Mouse (Mus musculus) MEL-GATA-1-ER (cell line): ENCODE measurements at regions not wholly inside any gene's neighbourhood (a gene's known extent, or its start where the extent isn't known, plus 50 kb on each side); places are given as distances from the start of the nearest gene placed in this dataset.

ENCODE experiments used
- DNase-seq: peaks from one replicate; pipeline ENCODE4 v3.0.0-alpha.2; 2012; ENCODE audit warnings: low read depth; ENCODE audit errors: extremely low read depth

DNA sequence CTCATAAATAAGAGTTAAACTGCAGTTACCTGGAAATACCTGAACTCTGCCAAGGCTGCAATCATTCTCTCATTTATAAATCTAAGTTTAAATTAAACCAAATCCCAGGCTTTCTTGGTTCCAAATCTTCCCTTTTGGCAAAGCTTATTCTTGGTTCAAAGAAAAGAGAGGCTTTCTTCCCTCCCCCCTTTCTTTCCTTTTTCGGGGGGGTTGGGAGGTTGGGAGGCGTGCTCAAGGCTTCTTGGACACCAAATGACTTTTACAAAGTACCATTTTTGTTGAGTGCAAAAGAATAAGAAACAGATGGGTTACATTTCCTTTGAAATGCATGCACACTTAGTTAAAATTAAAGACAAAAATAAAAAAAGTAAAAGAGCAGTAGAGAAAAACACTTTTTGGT is 105.4 kb upstream of the Mroh9 start:
- no peak for DNase-seq

DNA sequence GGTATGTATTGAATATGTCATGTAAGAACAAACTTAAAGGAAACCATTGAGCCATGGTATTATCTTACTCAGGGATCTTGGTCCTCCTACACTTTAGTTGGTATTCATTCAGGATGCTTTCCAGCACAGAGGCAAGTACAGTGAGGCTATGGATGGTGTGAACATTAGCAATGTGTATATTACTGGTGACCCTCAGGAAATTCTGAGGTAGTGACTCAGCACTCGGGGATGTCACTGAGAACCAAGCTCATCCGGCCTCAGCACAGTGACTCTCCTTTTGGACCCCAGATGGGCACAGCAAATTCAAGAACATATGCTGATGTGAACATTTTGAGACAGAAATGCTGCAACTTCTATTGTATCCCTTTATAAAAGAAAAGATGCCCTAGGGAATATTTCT is 96.4 kb upstream of the Mroh9 start:
- DNase-seq, result no peak

DNA sequence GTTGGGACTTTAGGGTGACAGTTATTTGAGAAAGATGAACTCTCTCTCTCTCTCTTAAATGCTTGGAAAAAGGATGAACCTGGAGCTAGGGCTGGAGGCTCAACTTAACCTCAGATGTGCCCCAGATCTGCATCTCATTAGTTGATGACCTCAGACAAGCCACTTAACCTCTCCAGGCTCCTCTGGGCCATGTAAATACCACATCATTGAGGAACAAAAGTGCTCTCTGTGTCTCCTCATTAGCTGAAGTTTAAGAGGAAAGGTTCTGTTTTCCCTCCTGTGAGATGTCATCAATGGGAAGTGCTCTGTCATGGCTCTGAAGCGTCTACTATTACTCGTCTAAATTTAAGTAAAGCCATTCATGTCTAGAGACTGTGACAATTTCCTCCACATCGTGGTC is 91.5 kb upstream of the Mroh9 start:
- no peak for DNase-seq

DNA sequence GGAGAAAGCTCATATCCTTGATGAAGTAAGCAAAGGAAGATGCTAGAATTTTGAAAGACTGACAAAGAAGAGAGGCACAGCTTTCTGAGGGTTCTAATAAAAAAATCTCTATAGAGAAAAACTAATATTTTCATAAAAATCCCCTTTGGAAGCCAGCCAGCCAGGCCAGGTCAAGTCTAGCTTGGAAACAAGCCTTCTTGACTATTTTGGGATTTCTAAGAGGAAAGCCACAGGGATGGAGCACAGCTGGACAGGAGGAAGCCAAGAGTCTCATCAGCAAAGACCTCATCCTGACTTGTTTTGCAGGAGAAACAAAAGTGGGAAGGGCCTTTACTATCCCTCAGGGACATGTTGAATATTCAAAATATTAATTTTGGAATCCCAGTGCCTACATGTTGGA is 81.6 kb upstream of the Mroh9 start:
- no peak for DNase-seq

DNA sequence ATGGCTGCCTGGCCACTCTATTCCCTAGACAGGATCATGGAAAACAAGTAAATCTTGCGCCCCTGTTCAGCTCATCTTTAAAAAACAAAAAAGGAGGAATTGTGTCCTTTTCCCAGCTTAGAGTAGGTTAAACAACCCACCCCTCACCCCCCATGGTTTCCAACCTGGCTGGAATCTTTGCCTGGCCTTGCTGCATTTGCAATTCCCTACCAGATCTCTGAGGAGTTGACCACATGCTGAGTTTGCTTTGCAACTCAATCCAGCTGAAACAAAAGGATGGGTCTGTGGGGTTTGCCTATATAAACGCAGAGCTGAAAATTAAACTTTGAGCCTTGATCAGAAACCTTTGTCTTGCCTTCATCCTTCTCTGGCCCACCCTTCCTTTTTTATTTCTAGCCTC is 78.2 kb upstream of the Mroh9 start:
- no peak for DNase-seq

- DNase-seq, result no peak
Observed at GRCm38 (mm10) chr1:163159911-163160310, 74.4 kb upstream of the Mroh9 start.

GRCm38 (mm10) chr1:163158491-163158890 is 73.0 kb upstream of the Mroh9 start:
- DNase-seq, result no peak

DNA sequence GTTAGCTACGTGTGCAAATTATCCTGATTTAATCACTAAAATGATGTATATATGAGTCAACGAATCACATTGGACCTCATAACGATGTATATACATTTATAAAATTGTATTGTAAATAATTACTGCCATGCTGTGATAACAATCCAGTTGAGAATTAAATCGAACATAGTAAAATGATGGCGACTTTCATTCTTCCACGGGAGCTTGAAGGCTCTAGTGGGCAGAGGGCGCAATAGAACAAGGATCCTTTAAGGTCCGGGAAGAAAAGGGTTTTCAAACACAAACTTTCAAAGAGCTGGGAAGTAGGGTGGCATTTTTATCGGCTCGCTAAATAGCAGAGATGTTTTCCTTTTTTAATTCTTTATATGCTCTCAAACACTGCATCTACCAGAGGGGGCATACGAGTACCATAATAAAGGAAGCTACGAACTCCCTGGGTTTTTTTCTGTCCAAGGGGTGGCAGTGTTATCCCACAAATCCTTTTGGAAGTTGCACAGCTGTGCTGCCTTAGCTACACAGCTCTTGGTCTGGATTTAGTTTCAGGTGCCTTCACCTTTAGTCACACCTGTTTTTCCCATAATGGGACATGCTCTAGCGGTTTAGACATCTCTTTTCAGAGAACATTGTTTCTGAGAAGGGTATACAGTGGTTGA is 64.9 kb upstream of the Mroh9 start:
- DNase-seq, result peak; percentile 17

- DNase-seq, result no peak
Observed at GRCm38 (mm10) chr1:163146641-163147040, 61.2 kb upstream of the Mroh9 start.

GRCm38 (mm10) chr1:163143113-163143512 is 57.6 kb upstream of the Mroh9 start:
- no peak for DNase-seq

DNA sequence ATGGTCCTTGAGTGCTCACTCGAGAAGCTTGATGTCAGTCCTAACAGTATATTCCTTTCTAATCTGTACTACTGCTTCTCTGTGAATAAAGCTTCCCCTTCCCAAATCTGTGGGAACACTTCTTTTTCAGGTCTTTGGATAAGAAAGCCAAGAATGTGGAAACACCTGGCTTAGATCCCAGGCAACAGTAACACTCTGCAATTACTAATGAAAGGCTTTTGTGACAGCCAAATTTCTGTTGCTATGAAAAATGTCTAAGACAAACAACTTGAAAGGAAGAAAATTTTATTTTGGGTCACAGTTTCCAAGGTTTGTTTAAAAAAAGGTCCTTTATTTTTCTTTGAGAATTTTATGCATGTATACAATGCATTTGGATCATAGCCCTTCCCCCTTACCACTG is 56.0 kb upstream of the Mroh9 start:
- no peak for DNase-seq

DNA sequence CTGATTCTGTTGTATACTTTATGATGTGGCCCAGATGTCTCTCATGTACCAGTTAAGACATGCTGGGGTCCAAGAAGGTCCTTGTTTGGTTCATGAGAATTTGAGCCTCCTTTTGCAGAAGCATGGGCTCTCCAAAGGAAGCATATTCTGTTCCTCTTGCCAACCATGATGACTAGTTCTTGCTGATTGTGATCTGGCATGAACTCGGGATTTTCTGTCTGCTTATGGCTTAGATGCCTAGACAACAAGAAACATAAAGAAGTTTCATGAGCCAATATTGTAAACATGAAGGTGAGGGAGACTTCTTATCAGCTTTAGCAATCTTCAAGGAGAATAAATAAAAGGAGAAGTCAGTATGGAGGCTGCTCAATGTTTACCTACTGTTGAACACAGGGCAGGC is 52.7 kb upstream of the Mroh9 start:
- DNase-seq, result no peak
